Mouse (Mus musculus): ENCODE data around the gene Gm10310. TPM values are rescaled to one million over a fixed set of nuclear protein-coding genes. Genes with fewer than 3 reads are reported as not detected.

Gene Gm10310
- 0.06 TPM for polyA plus RNA-seq (2017; shearing (Covaris generic))

DNA sequence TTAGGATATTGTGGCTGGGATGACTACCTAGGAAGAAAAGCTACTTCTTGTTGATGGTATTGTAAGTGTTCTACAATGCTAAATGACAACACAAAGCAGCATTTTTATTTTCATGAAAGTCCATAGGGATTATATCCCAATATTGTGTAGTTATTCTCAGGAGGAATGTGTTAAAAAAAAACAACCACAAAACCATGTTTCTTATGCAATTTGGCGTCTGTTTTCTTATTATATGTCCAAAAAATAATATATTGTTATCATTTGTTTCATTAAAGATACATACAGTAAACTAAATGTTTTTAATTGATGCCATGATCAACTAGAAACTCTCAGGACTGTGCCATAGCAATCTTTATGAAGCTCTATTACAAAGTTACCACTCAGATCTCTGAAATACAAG lies at the start of gene Gm10310:
Gene Gm10310, minus strand, starts transcription at position 101 of the 400 bp plus-strand sequence.

DNA sequence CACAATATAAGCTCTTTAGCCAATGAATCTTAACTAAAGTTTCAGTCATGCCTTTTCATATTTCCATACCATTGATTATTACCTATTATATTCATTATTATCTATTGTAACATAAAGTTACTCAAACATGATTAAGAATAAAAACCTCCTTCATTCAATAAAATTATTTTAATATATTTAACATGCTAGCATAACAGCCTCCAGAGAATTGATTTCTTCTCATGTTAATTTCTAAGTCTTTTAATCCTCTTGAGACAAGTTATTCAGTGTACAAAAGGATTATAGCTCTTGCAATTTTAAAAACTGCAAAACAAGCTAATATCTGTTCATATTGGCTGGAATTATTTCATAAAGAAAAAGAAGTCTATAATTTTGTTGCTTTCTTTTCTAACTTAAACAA lies 45.2 kb upstream of the Gm10310 start, which contains the start of gene Olfr821:
Gene Olfr821, plus strand, starts transcription at position 301 of the 400 bp plus-strand sequence.

DNA sequence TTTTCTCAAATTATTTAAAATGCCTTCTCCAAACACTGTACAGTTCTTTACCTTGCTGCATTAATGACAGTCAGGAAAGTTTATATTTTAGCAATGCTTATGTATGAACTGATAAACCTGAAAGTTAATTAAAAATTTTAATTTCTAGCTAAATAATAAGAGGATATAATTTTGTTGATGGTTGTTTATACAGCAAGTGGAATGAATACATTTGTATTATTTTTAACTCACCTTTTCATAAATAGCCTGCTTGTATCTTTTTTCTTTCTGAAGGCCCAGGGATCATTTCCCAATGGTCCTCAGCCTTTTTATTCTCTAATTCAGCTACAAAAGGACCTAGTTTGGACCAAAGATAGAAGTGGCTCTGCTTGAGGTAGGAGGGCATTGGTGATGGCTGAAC lies 27.5 kb upstream of the Gm10310 start, which contains the start of gene Olfr820:
Gene Olfr820, plus strand, starts transcription at position 301 of the 400 bp plus-strand sequence.

DNA sequence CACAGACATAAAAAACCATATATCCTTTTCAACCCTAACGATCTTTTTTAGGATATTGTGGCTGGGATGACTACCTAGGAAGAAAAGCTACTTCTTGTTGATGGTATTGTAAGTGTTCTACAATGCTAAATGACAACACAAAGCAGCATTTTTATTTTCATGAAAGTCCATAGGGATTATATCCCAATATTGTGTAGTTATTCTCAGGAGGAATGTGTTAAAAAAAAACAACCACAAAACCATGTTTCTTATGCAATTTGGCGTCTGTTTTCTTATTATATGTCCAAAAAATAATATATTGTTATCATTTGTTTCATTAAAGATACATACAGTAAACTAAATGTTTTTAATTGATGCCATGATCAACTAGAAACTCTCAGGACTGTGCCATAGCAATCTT lies 8.8 kb downstream of the Gm10310 start, which contains the start of gene Olfr247:
Gene Olfr247, minus strand, starts transcription at position 101 of the 400 bp plus-strand sequence.

DNA sequence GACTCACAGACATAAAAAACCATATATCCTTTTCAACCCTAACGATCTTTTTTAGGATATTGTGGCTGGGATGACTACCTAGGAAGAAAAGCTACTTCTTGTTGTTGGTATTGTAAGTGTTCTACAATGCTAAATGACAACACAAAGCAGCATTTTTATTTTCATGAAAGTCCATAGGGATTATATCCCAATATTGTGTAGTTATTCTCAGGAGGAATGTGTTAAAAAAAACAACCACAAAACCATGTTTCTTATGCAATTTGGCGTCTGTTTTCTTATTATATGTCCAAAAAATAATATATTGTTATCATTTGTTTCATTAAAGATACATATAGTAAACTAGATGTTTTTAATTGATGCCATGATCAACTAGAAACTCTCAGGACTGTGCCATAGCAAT lies 17.7 kb downstream of the Gm10310 start, which contains the start of gene Olfr819:
Gene Olfr819, minus strand, starts transcription at position 101 of the 400 bp plus-strand sequence.

DNA sequence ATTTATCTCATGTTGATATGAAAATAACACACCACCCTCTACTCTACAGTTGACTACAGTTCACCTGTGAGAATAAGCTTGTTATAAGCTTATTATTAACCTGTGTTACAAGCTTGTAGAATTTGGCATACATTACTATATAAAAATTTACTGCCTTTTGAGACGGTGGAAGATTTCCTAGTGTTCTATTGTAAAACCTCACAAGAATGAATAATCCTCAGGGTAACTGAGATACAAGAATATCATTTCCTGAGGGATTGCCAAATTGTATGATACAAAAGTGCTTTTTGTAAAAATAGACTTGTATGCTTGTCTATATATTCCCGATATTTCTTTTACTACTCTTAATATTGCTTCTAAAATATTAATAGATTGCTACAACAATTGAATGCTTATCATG lies 35.9 kb downstream of the Gm10310 start, which contains the start of gene Olfr818:
Gene Olfr818, minus strand, starts transcription at position 101 of the 400 bp plus-strand sequence.

Other genes with a start within 250 kb of the Gm10310 start
- not detected for gene Olfr806, start 243.1 kb downstream of the Gm10310 start, polyA plus RNA-seq (2017; shearing (Covaris generic))
- not detected for gene Olfr807, start 227.3 kb downstream of the Gm10310 start, polyA plus RNA-seq (2017; shearing (Covaris generic))
- not detected for gene Olfr808, start 219.6 kb downstream of the Gm10310 start, polyA plus RNA-seq (2017; shearing (Covaris generic))
- not detected for gene Olfr809, start 210.4 kb downstream of the Gm10310 start, polyA plus RNA-seq (2017; shearing (Covaris generic))
- not detected for gene Olfr810, start 190.1 kb downstream of the Gm10310 start, polyA plus RNA-seq (2017; shearing (Covaris generic))
- not detected for gene Olfr811, start 180.7 kb downstream of the Gm10310 start, polyA plus RNA-seq (2017; shearing (Covaris generic))
- not detected for gene Olfr812, start 139.0 kb downstream of the Gm10310 start, polyA plus RNA-seq (2017; shearing (Covaris generic))
- gene Olfr813, start 129.7 kb downstream of the Gm10310 start, polyA plus RNA-seq (2017; shearing (Covaris generic)) = not detected
- not detected for gene Olfr814, start 105.2 kb downstream of the Gm10310 start, polyA plus RNA-seq (2017; shearing (Covaris generic))
- gene Olfr815, start 79.2 kb downstream of the Gm10310 start, polyA plus RNA-seq (2017; shearing (Covaris generic)) = not detected
- not detected for gene Olfr816, start 69.5 kb downstream of the Gm10310 start, polyA plus RNA-seq (2017; shearing (Covaris generic))
- gene Olfr818, start 36.0 kb downstream of the Gm10310 start, polyA plus RNA-seq (2017; shearing (Covaris generic)) = not detected
- not detected for gene Olfr819, start 17.8 kb downstream of the Gm10310 start, polyA plus RNA-seq (2017; shearing (Covaris generic))
- not detected for gene Olfr247, start 8.9 kb downstream of the Gm10310 start, polyA plus RNA-seq (2017; shearing (Covaris generic))
- not detected for gene Olfr820, start 27.6 kb upstream of the Gm10310 start, polyA plus RNA-seq (2017; shearing (Covaris generic))
- not detected for gene Olfr821, start 45.3 kb upstream of the Gm10310 start, polyA plus RNA-seq (2017; shearing (Covaris generic))
- not detected for gene Olfr822, start 86.1 kb upstream of the Gm10310 start, polyA plus RNA-seq (2017; shearing (Covaris generic))
- not detected for gene Olfr823, start 130.3 kb upstream of the Gm10310 start, polyA plus RNA-seq (2017; shearing (Covaris generic))
- not detected for gene Olfr824, start 144.9 kb upstream of the Gm10310 start, polyA plus RNA-seq (2017; shearing (Covaris generic))
- not detected for gene Olfr825, start 181.7 kb upstream of the Gm10310 start, polyA plus RNA-seq (2017; shearing (Covaris generic))
- gene Olfr826, start 199.1 kb upstream of the Gm10310 start, polyA plus RNA-seq (2017; shearing (Covaris generic)) = not detected
- not detected for gene Olfr827, start 229.3 kb upstream of the Gm10310 start, polyA plus RNA-seq (2017; shearing (Covaris generic))

Data from CD4-positive, CD25-positive, alpha-beta regulatory T cell, adult 9 weeks (primary cell).